24 mouse cellular contexts compared by ENCODE assay signal in the genomic region with DNA sequence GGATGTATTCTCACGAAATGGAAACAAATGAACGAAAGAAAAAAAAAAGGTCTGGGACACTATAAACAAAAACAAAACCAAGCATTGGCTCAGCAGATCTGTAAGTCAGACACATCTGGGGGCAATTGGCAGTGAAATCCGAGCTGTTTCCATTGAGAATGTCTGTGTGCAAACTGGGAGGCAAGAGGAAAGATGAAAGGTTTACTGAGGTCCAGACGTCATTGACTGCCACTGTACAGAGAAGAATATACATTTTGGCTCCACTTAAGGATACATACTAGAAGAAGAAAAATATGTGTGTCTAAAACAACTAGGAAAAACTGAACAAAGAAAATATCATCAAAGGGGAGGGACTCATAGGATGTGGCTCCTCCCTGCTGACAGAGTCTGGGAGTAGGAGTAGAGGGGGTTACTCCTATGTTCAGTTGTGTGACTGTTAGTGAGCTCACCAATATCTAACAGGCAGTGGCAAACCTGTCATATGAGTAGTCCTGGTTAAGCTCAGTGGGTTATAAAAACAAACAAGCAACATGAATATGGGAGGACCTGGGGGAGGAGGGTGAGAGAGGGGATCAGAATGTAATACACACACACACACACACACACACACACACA.
A peak's percentile ranks its signal among the peaks of the same experiment; 100 is the strongest.
DNase-seq lines count a peak whose midpoint lies in the region; ATAC-seq lines count a peak whose summit lies in the region.
"Had no signal": no experiment of that assay in that cellular context is flagged by ENCODE, and none has a peak within 500 bp of the region (broad histone marks: within the 10 kb centered on the region; RNA-seq: fewer than 3 reads in every experiment).

No protein-coding gene starts in this region.

- H3K9me3 ChIP-seq in embryonic facial prominence, embryonic 12.5 days = no peaks in the 10 kb centered on the region
- no peaks in the 10 kb centered on the region for H3K9me3 ChIP-seq in limb, embryonic 12.5 days
- H3K9me3 ChIP-seq: forebrain, embryonic 13.5 days; G1E; hindbrain, embryonic 12.5 days; intestine, embryonic 15.5 days had no signal

- no peak overlapping the region for H3K4me2 ChIP-seq in embryonic facial prominence, embryonic 12.5 days (replicated peaks)
- H3K4me2 ChIP-seq in limb, embryonic 12.5 days = no peak overlapping the region
- H3K4me2 ChIP-seq: forebrain, embryonic 13.5 days; hindbrain, embryonic 12.5 days; intestine, embryonic 15.5 days had no signal

- ATAC-seq in embryonic facial prominence, embryonic 12.5 days (ENCODE audit: insufficient number of reproducible peaks, insufficient read depth, low FRiP score, low TSS enrichment) = no peak
- peak; percentile 35; the same call in 1 of the 2 replicates for ATAC-seq in limb, embryonic 12.5 days (ENCODE audit: insufficient number of reproducible peaks, insufficient read depth, low FRiP score, low TSS enrichment, low read depth)
- ATAC-seq: forebrain, embryonic 13.5 days; intestine, embryonic 15.5 days had no signal

- H3K27ac ChIP-seq in embryonic facial prominence, embryonic 12.5 days = 0 out of 2 replicates have a peak overlapping the region, but pooled peaks have one; percentile 20
- 0 out of 2 replicates have a peak overlapping the region, but pooled peaks have one; percentile 35 for H3K27ac ChIP-seq in limb, embryonic 12.5 days
- H3K27ac ChIP-seq: forebrain, embryonic 13.5 days; hindbrain, embryonic 12.5 days; intestine, embryonic 15.5 days had no signal

- H3K4me3 ChIP-seq in embryonic facial prominence, embryonic 12.5 days = no peak overlapping the region
- no peak overlapping the region for H3K4me3 ChIP-seq in limb, embryonic 12.5 days (replicated peaks)
- H3K4me3 ChIP-seq: forebrain, embryonic 13.5 days; hindbrain, embryonic 12.5 days; intestine, embryonic 15.5 days; megakaryocyte, embryonic 14.5 days had no signal

- intact Hi-C loops in heart, postnatal 25 days (cut with DNase I) = no loop called here

- no peaks in the 10 kb centered on the region for H3K27me3 ChIP-seq in embryonic facial prominence, embryonic 12.5 days
- H3K27me3 ChIP-seq in limb, embryonic 12.5 days = no peaks in the 10 kb centered on the region
- H3K27me3 ChIP-seq: forebrain, embryonic 13.5 days; hindbrain, embryonic 12.5 days; intestine, embryonic 15.5 days; megakaryocyte, embryonic 14.5 days had no signal

- no peak overlapping the region for H3K9ac ChIP-seq in embryonic facial prominence, embryonic 12.5 days
- no peak overlapping the region for H3K9ac ChIP-seq in limb, embryonic 12.5 days (replicated peaks)
- H3K9ac ChIP-seq: forebrain, embryonic 13.5 days; hindbrain, embryonic 12.5 days; intestine, embryonic 15.5 days had no signal

- DNase-seq in heart, adult 11 months = peak; percentile 29
- DNase-seq in heart, adult 18-20 months = no peak
- DNase-seq in embryo, embryonic 10 days (ENCODE audit: low spot score) = peak; percentile 71
- DNase-seq in kidney, postnatal 14 days = no peak
- no peak for DNase-seq in B cell, adult 2 months
- DNase-seq in heart, postnatal 25 days (ENCODE audit: low spot score) = no peak
- DNase-seq: adrenal gland, postnatal 14 days; cerebellum, adult 18-20 months; cerebellum, postnatal 25 days; gastrocnemius, postnatal 25 days; kidney, adult 9 months; kidney, postnatal 4 days; liver; lung, postnatal 14 days; spleen, adult 18-20 months; thymus, adult 18-20 months; thymus, postnatal 4 days had no signal

- peaks cover 10% of the 10 kb centered on the region; the same call in 1 of the 2 replicates for H3K4me1 ChIP-seq in embryonic facial prominence, embryonic 12.5 days
- H3K4me1 ChIP-seq in limb, embryonic 12.5 days (replicated peaks) = peaks cover 9% of the 10 kb centered on the region; the same call in 1 of the 2 replicates
- H3K4me1 ChIP-seq: intestine, embryonic 15.5 days; megakaryocyte, embryonic 14.5 days had no signal

- 7% methylated on average over 4 of the region's 4 CpGs for WGBS in embryonic facial prominence, embryonic 12.5 days
- 2% methylated on average over 4 of the region's 4 CpGs for WGBS in limb, embryonic 12.5 days

- no peaks in the 10 kb centered on the region for H3K36me3 ChIP-seq in embryonic facial prominence, embryonic 12.5 days
- no peaks in the 10 kb centered on the region for H3K36me3 ChIP-seq in limb, embryonic 12.5 days
- H3K36me3 ChIP-seq: G1E; hindbrain, embryonic 12.5 days; intestine, embryonic 15.5 days had no signal

Comparison
In these comparisons a context has a peak if more than half of its experiments do, and no peak if none do; other contexts are left out.
1. DNase-seq: peak in heart, adult 11 months (single experiment) and embryo, embryonic 10 days (single experiment); none in heart, adult 18-20 months (0 of 2), kidney, postnatal 14 days (single experiment), B cell, adult 2 months (0 of 2) and heart, postnatal 25 days (single experiment).